Mouse (Mus musculus): ENCODE results near the gene Urm1.
A peak's percentile ranks its signal among the peaks of the same experiment; 100 is the strongest.
"Not testable (repeated sequence)": the region's sequence is repeated elsewhere in the genome, so short reads cannot be mapped to it uniquely, and the experiment has no call there.

The Urm1 gene

DNA sequence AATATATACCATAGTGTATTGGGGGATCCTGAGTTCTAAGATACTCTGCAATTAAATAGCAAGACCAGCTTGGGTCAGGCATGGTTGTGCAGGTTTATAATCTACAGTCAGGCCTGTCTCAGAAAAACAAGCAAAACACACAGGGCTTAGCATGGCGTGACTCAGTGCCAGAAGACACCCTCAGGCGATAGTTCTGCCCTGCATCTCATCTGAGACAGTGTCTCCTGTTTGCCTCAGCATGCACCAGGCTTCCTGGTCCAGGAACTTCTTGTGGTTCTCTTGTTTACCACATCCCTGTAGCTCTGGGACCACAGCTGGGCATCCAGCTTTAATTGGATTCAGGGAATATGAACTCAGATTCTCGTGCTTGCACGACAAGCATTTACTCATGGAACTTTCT lies 45.2 kb downstream of the Urm1 start:
- ATAC-seq (ENCODE audit: low TSS enrichment) = no peak

DNA sequence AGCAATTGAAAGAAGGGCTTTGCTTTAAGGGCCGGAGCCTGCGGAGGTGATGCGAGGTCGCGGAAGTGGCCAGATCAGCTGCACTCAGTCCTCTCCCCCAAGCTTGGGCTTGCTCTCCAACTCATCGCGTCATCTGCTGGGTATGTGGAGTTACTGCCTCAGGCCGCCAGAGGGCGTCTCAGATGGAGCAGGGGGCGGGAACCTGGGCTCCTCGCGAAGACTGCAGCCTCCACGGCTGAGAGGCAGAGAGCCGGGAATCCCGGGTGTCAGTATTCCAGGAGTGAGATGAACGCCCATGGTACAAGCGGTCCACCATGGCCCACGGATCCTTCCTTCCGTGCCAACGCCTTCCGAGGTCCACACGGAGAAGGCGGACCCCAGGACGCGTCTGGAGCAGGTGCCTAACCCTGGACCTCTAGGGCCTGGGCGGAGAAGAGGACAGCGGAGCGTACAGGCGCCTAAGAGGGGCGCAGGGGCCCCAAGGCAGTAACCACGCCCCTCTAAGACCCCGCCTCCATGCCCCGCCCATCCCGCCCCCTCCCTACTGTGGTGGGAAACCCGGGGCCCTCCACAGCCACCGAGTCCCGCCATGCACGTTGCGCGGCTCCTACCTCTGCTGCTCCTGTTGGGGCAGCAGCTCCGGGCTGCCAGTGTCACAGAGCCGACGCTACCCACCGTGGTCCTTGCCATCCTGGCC lies 49.2 kb downstream of the Urm1 start, which contains the start of gene Cercam:
Cercam (plus strand) TSS at position 216 of the 697 bp plus-strand sequence.
- ATAC-seq (ENCODE audit: low TSS enrichment) = peak; percentile 91

DNA sequence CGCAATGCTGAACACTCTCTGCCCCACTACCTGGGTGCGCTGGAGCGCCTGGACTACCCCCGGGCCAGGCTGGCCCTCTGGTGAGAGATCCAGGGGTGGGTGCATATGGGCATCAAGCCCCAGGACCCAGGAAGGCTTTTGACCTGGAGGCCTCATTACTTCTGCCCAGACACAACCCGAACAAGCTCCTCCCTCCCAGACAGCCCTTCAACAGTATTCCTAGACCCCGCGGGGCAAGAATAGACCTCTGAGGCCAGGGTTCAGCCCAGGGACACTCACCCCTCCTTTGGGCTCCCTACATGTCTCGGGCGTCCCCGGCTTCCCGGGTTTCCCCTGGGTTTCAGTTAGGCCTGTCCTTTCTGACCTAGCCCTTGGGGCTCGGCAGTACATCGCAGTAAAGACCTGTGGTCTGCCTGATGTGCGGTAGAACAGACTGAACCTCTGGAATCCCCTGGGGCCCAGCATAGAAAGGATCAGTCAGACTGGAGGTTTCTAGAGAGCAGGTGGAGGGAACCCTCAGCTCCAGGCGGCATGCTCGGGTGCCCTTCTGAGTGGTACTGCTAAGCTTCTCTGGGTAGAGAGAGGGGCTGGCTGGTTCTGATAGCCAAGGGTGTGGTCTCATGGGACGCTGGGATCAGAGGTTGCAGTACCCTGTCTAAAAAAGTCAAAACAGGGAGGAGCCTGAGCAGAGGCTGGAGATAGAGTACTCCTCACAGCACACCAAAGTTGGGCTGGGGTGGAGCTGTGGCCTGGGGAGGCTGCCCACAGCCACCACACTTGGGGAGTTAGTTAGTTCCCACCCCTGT lies 50.0 kb downstream of the Urm1 start:
- ATAC-seq (ENCODE audit: low TSS enrichment) = no peak

DNA sequence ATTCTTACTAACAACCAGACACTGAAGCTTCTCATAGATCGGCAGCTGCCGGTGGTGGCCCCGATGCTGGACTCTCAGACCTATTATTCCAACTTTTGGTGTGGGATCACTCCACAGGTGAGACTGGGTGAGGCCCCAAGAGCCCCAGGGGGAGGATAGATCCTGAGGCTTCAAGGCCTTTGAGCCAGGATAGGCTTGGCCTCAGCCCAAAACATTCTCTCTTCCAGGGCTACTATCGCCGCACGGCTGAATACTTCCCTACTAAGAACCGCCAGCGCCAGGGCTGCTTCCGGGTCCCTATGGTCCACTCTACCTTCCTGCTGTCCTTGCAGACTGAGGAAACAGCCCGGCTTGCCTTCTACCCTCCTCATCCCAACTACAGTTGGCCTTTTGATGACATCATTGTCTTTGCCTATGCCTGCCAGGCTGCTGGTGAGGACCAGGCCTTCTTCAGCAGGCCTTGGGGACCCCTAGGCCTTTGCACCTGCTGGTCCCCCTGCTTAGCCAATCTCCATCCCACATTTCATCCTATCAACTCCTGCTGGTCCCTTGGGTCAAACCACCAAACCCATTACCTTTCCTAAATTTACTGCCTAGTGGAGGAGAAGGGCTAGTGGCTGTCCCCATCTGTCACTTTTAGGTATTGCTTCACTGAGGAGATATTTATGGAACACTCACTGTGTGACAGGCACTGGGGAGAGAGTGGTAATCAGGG lies 52.9 kb downstream of the Urm1 start:
- no peak for ATAC-seq (ENCODE audit: low TSS enrichment)

DNA sequence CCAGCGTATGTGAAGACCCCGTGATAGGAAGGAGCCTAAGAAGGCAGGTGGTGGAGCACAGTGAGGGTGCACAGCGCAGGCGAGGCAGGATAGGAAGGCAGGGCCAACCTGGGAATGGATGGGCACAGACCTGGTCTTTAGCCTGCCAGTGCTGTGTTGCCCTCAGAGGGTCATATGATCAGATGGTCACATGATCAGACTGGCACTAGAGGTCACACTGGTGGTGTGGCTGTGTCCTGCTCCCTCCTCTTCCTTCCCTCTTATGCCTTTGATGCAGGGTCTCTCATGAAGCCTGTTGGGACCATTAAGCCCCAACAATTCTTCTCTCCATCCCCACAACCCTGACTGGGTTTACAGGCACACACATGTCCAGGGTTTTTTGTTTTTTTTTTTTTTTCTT lies 53.9 kb downstream of the Urm1 start:
- no peak for ATAC-seq (ENCODE audit: low TSS enrichment)

DNA sequence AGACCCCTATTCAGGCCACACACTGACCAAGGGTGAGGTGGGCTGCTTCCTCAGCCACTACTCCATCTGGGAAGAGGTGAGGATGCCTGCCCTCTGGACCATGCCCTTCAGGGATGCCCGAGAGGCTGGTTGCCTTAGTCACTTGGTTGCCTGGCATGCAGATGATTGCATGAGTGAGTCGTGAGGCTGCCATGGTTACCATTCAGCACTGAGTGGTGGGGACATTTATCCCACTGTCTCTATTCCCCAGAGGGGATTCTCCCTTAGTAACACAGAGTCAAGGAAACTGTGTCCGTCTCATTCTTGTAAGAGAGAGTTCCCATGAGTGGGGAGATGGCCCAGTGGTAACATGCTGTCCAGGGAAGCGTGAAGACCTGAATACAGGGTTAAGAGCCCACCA lies 58.2 kb downstream of the Urm1 start:
- no peak for ATAC-seq (ENCODE audit: low TSS enrichment)

DNA sequence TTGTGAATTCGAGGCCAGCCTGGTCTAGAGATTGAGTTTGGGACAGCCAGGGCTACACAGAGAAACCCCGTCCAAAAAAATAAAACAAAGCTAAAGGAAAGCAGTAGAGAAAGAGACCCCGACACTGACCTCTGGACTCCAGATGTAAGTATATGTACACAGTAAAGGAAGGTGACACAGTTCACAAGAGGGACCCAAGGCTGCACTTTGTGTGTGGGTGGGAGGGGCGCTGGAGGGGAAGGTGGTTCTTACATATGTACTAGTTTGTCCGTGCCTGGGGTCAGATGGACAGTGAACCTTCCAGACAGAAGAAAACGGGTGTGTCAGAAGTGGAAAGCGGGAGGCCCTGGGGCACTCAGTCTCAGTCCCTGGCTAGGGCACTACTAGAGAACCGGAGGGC lies 59.3 kb downstream of the Urm1 start:
- no peak for ATAC-seq (ENCODE audit: low TSS enrichment)

DNA sequence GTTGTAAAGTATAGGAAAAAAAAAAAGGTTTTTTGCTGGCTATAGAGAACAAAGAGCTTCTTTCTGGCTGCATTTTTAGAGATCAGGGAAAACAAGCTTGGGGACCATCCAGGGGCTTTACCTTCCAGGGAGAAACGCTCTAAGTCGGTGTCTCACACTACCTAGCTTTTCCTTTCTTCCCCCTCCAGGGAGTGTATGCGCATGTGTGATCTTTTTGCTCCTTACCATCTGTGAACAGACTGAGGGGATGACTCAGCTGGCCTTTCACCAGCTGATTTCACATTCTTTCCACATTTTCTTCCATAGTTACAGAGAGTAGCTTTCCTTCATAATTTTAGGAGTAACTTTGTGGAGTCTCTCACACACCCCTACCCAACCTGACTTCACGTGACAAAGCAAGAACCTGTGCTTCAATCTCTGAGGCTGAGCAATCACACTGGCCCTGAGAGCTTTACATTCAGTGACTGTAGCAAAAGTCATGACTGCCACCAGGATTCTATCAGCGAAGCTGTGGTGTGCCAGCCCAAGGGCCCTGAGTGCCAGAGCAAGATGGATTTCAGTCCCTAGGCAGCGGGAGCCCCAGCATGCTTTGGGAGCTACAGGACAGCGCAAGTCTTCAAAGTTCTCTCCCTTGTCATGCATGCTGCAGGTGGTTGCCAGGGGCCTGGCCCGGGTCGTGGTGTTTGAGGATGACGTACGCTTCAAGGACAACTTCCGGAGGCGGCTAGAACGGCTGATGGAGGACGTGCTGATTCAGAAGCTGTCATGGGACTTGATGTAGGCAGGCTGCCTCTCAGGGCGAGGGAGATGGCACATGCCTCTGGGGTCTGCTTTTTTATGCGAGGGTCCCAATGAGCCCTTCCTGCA lies 60.3 kb downstream of the Urm1 start:
- ATAC-seq (ENCODE audit: low TSS enrichment) = peak; percentile 81

DNA sequence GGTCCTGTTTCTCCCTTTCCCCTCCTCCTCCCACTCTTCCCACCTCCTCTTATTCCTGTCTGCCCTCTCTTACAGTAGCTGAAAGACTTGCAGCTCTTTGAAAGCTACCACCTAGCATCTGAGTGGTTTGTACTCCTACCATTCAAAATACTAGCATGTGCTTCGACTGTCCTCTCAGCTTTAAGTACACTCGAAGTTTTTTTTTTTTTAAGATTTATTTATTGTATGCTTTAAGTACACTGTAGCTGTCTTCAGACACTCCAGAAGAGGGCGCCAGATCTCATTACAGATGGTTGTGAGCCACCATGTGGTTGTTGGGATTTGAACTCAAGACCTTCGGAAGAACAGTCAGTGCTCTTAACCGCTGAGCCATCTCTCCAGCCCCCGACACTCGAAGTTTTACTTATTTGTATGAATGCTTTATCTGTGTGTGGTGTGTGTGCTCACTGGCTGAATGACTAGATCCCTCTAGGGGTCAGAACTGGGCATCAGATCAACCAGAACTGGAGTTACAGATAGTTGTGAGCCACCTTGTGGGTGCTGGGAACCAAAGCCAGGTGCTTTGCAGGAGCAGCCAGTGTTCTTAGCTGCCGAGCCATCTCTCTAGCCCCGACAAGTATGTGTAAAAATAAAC lies 66.9 kb downstream of the Urm1 start:
- not testable (repeated sequence) for ATAC-seq (ENCODE audit: low TSS enrichment)

DNA sequence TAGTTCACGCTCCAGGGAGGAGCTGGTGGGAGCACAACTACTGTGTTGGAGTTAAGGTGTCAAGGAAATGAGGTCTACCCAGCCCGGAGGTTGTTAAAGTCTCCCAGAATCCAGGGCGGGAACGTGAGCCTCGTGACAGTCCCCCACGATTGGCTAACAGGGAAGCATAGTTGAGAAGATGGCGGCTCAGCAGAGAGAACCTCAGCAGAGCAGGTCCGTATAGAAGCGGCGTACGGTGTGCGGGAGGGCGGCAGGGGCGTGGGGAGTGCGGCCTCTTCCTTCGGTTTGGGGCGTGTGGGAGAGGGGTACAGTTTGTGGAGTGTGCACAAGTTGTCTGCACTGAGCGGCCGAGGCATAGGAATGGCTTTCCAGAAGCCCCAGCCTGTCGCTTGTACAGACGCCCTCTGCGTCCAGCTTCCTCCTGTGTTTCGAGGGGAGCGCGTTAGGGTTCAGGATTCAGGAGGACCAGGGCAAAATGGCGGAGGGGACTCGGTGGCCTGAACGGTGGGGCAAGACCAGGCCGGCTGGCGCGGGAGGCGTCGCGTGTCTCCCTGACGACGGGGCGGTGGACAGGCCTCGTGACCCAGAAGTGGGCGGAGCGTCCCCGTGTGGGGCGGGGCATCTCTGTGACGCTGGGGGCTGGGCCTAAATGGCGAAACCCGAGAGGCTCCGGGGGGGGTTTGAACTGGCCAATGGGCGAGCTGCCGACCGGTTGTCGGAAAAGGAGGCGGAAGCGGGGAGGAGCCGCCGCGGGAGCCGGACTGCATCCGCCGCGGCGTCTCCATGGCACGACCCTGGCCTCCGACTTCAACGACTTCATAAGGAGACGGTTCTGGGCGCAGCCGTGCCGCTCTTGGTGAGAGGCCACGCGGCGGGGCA lies 69.4 kb downstream of the Urm1 start, which contains the start of gene Odf2:
Odf2 (plus strand) TSS at position 156 of the 879 bp plus-strand sequence.
- peak; percentile 85 for ATAC-seq (ENCODE audit: low TSS enrichment)

DNA sequence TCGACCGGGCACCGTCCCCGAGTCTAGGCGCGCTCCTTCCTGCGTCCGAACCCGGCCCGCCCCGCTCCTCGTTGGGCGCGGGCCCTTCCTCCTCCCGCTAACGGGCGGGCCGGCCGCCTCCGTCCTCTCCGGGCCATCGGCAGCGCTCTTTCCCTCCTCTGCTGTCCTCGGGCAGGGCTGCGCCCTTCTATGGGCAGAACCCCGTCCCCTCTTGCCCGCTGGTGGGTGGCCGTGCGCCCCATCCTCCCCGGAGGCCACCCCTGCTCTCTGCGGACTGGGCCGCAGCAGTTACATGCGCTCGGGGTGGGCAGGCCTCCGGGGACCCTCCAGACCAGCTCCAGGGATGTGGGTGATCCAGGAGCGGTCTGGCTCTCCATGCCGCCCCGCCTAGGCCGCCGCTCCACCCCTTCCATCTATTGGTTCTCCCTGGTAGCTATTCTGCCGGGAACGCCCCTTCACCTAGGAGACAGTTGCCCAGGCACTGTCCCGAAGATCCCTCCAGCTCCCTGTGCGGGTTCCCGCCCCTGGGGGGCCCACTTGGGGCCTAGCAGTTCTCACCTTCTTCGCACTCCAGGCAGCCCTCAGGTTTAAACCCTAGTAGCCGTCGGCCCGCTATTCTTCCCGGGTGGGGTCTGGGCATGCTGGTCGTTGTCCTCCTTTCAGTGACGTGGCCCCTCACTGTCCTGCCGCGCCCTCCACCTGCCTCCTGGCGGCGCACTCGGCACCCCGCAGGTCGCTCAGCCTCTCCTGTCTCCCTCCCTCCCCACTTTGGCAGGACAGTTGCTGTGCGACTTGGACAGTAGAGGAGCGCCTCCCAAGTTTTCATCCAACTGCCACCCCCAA lies 70.3 kb downstream of the Urm1 start:
- ATAC-seq (ENCODE audit: low TSS enrichment) = peak; percentile 76

DNA sequence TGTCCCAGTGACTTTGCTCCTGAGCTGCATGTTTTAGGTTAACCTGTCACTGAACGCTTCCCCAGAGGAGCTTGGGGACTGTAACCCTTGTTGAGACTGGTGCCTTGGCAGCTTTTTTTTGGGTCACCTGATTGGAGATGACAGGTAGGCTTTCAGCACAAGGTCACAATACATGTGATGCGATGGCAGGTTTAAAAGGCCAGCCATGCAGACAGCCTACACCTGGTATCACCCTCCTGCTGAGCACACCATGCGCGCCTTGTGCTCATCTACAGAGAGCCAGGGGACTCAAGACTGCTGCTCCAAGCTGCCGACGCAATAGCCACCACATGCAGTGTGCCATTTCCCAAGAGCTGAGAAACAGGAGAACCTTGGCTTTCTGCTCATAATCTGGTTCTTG lies 71.9 kb downstream of the Urm1 start:
- no peak for ATAC-seq (ENCODE audit: low TSS enrichment)
